Mouse (Mus musculus): Measurements from ENCODE around the gene Tbx2.

Tbx2 gene

DNA sequence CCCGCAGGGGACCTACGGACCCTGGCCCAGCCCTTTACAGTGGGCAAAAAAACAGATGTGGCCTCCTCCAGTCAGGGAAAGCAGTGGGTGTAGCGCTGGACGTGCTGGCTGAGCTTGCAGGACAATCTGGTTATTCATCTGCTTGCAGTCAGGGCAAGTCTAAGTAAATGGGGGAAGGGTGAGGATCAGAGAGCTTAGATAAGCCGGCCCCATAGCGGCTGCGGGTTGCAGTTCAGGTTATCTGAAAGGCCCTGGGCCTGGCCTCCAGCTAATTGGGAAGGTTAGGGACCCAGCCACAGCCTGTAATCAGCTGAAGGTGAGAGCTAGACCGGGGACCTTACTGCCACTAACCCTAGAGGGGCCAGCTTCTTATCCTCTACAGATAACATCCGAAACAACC is 5.0 kb upstream of the Tbx2 start:
- DNase-seq: peak; percentile 56

GRCm38 (mm10) chr11:85828691-85829519 is 3.4 kb upstream of the Tbx2 start:
- peak; percentile 59 for DNase-seq

DNA sequence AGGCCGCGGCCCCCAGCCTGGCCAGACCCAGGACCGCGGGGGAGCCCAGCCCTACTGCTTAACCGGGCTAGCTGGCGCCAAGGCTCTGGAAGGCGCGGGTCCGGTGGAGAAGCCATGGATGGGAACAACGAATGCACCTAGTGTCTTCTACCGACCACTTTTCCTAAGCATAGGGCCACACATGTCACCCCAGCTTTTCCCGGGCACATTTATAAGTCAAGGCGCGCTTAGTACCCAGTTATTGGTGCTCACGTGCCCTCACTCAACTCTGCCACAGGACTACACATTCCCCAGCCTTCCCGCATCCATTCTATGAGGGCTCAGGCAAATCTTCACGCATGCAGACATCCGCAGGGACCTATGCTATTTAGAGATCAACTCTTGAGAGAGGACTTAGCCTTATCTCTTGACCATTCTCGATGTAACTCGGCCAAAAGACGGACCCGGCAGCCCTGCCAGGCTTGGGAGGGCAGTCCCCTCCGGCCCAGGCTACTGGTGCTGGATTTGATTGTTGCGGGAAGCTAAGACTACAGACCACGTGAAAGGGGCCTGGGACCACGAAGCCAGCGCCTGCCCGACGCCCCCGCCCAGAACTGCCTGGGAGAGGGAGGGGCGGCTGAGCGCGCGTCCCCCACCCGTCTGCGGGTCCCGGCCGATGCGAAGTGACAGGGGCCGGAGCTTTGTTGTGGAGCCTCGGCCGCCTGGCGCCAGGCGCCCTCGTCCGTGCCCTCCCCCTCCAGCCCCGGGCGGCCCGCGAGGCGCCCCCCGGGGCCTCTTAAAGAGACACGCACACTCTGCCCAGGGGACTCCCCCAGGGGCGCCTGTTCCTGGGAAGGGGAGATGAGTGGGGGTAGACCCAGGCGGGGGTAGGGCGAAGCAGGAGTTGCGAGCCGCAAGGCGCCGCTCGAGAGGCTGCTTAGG is 2.6 kb upstream of the Tbx2 start:
- peak; percentile 73 for DNase-seq

DNA sequence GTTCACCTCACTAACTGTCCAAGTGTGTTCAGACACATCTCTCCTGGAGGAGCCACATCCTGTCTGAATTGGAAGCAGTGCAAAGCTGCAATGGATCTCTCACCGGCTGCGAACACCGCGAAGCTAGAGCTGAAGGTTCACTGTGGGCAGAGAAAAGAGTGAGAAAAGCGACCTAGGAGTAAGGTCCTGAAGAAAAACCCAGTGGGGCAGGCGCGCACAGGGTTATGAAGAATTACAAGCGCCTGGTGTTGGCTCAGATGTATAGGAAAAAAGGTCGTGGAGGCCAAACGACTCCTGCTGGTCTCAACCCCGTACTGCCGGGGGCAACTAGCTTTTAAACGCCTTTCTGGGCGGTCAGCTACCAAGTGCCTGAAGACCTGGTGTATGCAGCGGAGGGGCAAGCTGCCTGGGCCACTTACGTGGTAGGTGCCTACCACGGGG is 1.4 kb upstream of the Tbx2 start:
- DNase-seq: peak; percentile 66

- DNase-seq: peak; percentile 63
Measured at GRCm38 (mm10) chr11:85831656-85832230, 608 bp upstream of the Tbx2 start.

DNA sequence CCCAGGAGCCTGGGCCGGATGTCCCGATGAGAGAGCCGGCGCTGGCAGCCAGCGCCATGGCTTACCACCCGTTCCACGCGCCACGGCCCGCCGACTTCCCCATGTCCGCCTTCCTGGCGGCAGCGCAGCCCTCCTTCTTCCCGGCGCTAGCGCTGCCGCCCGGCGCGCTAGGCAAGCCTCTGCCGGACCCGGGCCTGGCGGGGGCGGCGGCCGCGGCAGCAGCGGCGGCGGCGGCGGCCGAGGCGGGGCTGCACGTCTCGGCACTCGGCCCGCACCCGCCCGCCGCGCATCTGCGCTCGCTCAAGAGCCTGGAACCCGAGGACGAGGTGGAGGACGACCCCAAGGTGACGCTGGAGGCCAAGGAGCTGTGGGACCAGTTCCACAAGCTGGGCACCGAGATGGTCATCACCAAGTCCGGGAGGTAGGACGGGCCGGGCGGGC is 750 bp downstream of the Tbx2 start:
- peak; percentile 66 for DNase-seq

- peak; percentile 60 for DNase-seq
Measured at GRCm38 (mm10) chr11:85833761-85834385, 1.5 kb downstream of the Tbx2 start.

DNA sequence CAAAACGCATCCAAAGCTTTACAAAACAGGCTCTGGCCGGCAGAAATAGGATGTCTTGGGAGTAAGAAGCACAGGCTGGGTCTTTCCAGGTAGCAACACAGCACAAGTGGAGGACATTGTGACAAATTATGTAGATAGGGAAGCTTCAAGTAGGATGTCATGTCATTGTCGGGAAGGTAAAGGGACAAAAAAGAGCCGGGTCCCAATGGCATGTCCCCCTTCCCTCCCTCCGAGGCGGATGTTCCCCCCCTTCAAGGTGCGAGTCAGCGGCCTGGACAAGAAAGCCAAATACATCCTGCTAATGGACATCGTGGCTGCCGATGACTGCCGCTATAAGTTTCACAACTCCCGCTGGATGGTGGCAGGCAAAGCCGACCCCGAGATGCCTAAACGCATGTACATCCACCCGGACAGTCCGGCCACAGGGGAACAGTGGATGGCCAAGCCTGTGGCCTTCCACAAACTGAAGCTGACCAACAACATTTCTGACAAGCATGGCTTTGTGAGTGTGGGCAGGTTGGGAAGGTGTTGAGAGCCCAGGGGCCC is 2.1 kb downstream of the Tbx2 start:
- peak; percentile 49 for DNase-seq

DNA sequence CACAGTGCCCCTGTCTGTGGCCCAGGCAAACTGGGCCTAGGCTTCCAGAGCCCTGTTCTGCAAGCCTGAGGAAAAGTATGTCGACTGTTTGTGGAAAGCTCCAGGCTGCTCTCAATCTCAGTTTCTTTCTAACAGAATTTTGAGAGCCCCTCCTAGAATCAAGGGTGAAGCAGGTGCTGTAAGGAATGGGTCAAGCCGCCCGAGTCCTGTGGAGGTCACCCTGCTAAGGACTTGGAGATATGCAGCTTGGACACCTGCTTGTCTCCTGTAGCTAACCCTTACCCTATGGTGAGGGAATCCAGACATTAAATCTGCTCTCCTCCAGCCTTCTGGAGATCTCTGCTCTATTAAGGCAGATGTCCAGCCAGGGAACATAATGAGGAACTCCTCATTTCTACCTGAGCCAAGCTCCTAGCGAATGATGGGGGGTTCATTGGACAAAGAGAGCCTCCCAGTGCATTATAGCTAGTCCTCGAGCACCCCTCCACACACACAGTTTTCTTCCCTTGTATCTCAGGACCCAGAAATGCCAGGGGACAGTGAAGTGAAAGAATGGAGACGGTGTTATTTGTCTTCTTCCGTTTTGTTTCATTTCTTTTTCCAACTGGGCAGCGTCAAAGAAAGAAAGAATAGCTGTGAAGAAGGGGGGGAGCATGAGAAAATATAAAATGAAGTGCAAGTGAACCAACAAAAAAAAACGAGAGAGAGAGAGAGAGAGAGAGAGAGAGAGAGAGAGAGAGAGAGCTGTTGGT is 2.8 kb downstream of the Tbx2 start:
- peak; percentile 26 for DNase-seq

GRCm38 (mm10) chr11:85835753-85836522 is 3.6 kb downstream of the Tbx2 start:
- DNase-seq: peak; percentile 37

DNA sequence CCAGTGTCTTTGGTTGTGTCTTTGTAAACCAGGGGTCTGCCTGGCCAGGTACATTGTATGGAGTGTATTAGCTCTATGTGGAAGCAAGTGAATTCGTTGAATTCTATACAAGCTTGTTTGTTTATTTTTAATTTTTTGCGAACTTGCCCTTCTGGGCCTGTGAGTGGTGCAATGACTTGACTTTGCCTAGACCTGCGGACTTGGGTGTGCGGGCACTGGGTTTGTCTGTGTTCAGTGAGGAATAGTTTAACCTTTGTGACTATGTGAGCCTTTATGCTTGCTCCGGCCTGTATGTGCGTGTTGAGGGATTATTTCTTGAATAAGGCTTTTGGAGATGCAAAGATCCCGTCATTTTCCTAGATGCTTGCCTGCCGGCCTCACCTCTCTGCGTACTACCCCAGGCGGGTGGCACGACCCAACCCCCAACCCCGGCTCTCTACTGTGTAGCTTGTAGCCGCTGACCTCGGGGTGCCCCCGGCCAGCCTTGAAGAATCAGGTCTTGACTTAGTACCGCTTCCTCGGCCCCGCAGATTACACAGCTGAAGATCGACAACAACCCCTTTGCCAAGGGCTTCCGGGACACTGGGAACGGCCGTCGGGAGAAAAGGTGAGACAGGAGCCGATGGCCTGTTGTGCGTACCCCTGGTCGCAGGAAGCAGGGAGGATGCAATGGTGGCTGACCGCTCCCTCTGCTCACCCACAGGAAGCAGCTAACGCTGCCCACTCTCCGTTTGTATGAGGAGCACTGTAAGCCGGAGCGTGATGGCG is 4.4 kb downstream of the Tbx2 start:
- peak; percentile 57 for DNase-seq

DNA sequence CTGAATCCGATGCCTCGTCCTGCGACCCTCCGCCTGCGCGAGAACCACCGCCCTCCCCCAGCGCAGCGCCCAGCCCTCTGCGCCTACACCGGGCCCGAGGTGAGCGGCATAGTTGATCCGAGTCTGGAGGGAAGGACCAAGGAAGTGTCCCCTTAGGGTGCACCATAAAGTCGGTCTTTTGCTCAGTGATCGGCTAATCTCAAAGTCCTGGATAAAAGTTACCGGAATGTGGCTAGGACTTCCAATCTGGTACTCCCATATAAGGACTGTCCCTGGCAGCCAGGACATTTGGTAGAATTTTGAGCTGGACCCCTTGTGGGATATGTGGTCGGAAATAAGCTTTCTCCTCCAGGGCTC is 4.9 kb downstream of the Tbx2 start:
- DNase-seq: no peak

- peak; percentile 67 for DNase-seq
Measured at GRCm38 (mm10) chr11:85837648-85838423, 5.5 kb downstream of the Tbx2 start.

DNA sequence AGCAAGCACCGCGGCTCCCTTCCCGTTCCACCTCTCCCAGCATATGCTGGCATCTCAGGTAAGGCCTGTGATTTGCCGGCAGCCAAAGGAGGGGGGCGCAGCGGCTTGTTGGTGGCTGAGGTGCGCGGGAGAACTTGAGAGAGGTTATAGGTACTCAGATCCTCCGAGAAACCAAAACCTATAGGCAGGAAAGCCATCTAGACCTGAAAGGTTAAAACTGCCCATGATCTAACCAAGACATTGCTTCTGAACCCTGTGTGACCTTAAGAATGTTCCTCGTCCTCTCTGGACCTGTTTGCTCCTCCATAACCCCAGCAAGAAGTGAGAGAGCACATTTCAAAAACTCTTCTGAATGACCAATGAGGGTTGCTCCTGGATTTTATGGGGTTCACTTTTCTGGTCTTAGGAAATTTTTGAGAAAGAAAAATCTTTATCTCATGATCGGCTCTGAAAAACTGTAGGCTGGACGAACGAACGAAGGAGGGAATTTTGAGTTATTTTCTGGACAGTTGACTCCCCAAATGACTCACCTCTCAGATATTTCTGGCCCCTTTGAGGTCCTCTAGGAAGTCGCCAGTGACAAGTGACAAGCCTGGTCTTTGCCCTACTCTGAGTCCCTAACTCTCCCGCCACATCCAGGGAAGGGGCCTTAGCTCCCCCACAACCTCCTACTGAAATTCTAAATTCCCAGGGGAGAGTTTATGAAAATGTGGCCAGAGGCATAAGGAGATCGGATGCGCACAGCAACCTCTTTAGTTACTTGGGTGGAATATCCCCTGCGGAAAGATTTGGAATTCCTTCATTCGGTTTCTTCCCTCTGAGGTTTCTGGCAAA is 6.3 kb downstream of the Tbx2 start:
- DNase-seq: no peak

DNA sequence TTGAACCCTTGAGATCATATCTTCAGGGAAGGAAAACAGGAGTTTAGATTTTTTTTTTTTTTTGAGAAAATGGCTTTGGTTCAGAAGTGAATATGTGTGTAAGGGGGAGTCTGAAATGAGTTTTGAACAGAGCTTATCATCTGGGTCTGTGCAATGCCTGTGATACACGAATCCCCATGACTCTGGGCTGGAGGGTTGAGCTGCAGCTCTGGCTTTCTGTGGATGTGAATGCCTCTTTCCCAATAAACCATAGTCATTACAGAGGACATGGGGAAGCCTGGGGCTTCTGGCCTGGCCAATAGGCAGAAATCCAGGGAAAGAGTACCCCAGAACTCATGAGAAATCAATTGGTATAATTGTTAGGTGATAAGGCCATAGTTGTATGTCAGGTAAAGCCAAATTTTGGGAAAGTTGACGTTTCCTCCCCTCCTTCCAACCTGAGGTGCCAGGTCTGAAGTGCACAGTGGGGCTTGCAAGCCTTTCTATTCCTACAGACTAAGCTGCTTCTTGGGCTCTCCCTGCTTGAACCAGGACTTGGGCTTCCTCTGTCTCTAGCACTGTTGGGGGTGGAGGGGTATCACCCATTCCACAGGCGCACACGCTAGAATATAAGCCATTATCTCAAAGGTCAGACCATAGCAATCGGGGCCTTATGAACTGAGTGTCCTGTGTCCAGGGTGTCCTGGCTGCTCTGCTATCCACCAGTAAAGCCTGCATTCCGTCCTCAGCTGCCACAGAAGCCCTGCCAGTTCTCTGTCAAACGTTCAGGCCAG is 7.1 kb downstream of the Tbx2 start:
- DNase-seq: no peak

DNA sequence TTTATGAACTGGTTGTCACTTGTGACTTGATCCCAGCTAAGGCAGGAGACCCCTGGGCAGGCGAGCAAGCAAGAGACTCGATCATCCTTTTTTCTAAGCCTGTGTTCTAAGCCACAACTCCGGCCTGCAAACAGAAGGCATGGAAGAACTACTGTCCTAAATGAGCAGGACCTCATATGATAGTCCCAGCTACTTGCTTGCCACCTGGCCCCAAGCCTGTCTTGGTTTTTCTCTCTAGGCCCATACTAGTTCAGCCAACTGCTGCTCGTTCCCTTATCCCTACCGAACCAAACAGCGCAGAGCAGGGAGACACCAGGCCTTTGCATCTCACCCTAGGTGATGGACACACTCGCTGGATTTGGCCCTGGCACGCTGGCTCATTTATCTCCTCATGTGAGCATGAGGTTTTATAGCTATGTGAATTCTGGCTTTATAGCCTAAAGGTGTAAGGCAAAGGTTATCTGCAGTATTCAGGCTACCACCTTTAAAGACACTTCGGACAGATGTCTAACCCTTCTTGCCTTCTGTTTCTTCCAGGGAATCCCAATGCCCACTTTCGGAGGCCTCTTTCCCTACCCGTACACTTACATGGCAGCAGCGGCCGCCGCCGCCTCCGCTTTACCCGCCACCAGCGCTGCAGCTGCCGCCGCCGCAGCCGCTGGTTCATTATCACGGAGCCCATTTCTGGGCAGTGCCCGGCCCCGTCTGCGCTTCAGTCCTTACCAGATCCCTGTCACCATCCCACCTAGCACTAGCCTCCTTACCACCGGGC is 7.9 kb downstream of the Tbx2 start:
- peak; percentile 26 for DNase-seq

- DNase-seq: peak; percentile 45
Measured at GRCm38 (mm10) chr11:85840803-85841145, 8.4 kb downstream of the Tbx2 start.

All from kidney, postnatal 10 days (tissue).